Mouse (Mus musculus) thymus, postnatal 36 days (tissue): ENCODE measurements around the gene Tekt3.

Experiments
- DNase-seq, 2 experiments: peaks; one replicate each; pipeline ENCODE4 v3.0.0; 2022; ENCODE audit warnings: mixed read lengths in 2 of 2

Gene Tekt3

DNA sequence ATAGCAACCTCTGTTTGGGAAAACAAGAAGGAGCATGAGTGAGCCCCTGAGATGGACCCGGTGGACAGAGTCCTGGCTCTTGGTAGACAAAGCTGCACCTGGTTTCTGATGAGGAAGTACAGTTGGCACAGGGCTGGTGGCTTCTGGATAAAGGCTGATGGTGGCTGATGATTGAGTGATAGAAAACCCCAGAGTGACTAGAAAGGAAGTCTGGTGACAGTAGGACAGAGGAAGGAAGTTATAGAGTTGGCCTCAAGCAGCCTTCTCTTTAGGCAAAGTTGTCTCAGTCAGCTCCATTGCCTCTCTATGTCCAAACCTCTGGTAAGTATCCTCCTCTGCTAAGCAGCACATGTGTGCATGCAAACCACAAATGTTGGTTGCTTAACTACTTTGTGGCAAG, 1.5 kb upstream of the Tekt3 start:
- no peak for DNase-seq

DNA sequence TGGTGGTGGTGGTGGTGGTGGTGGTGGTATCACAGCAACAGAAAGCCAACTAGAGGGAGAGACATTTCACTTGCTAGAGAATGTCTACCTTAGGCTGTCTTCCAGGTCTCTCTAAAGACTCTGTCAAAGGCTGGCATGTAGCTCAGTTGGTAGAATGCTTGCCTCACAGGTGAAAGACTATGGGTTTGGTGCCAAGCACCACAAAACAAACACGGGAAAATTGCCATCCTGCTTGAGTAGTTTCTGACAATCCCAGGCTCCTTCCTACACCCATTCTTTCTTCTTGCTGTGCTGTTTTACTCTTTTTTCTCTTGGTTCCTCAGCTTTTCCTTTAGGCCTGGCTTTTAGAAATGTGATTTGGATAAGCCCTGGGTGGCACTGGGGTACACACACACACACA, 5.1 kb downstream of the Tekt3 start:
- no peak for DNase-seq

DNA sequence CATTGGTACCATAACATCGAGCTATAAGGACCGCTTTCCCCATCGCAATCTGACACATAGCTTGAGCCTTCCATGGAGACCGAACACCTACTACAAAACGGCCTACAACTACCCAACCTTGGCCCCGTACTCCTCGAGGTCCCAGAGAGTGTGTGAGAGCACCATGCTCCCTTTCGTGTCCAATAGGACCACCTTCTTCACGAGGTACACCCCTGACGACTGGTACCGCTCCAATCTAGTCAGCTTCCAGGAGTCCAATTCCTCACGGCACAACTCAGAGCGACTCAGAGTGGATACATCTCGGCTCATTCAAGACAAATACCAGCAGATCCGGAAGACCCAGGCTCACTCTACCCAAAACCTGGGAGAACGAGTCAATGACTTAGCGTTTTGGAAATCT, 8.6 kb downstream of the Tekt3 start:
- no peak for DNase-seq

DNA sequence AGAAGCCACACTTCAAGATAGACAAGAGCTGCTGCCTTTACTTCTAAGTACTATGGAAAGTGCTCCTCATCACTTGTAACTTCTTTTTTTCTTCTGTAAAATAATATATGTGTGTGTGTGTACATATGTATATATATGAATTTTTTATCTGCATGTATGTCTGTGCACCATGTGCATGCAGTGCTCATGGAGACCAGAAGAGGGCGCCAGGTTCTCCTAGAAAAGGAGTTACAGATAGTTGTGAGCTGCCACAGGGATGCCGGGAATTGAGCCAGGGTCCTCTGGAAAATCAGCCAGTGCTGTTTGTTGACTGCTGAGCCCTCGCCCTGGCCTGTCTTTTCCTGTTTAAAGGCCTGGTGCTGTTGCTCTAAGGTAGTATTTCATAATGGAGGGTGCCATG, 23.1 kb downstream of the Tekt3 start:
- DNase-seq, result no peak

DNA sequence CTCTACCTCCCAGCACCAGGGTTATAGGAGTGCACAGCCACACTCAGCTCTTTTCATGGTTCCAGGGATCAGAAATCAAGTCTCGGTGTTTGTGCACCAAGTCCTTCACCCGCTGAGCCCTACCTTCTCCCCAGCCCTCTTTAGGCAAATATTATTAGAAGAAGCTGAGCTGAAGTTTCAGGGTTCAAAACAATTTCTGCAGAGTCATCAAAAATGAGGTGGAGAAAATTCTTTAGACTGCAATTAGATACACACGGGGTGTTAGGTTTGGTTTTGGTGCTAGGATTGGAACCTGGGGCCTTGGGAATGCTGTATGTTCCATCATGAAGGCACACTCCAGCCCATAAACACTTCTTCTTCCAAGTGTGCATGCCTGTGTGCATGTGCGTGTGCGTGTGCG, 27.2 kb downstream of the Tekt3 start:
- DNase-seq, result no peak

DNA sequence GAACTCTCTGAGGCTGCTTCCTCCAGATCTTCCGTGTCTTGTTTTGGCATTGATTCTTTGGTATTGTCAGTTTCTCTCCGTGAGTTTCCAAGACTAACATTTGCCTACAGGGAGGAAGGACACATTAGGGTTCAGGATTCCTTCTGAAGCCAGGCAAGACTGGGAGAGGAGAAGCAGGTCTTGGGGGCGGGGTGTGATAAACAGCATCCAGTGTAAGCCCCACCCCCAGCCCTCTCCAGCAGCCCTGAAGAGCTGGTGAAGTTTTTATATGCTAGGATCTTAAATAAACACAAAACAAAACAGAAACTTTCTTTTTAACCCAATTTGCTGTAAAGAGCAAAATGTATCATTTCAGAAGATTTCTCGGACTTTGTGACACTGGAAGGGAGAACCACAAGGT, 28.8 kb downstream of the Tekt3 start:
- DNase-seq, result no peak

DNA sequence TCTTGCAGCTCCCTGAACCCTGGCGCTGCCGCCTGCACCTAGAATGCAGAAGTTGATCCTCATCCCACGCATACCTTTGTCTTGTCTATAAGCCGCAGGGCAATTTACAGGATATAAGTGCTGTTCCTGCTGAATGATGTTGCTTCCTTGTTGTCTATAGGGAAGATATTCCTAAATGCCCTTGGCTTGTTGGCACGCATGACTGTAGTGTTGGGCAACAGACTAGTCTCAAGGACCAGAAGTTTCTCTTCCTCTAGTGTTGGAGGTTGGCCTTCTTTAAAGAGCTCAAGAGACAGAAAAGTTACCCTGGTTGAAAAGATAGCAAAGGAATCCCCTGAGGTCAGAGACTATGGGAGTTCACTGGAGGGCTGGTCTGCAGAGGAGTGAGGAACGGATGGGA, 29.5 kb downstream of the Tekt3 start:
- no peak for DNase-seq

DNA sequence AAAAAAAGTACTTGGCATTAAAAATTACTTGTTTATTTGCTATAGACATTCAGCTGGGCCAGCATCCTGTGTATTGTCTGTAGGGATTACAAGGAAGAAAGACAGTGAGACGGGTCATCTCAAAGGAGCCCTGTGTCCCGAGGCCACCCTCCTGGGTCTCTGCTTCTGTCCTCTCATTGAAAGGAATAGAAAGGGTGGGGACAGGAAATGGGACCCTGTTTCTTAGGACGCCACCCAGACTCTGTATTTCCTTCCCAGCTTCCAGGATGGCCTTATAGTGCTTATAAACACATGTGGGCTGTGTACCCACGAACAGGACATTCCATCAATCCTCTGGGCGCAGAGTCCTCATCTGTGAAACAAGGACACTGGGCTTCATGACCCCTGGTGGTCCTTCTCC, 30.8 kb downstream of the Tekt3 start:
- no peak for DNase-seq

DNA sequence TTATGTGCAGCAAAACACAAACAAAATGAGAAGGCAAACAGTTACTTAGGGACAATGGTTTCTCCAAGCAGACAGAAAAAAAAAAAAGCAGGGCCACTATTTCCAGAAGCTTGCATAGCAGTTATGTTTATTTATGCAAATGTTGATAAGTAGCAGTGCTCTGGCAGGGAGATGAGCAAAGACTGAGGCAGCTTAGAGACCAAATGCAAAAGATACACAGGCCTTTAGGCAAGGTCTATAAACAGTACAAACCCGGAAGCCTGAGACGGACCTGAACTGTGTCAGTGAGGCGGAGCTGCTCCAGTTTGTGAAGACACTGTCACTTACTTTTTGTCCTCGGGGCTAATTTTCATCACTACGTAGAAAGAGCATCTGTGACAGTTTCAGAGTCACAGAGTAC, 32.1 kb downstream of the Tekt3 start:
- no peak for DNase-seq

DNA sequence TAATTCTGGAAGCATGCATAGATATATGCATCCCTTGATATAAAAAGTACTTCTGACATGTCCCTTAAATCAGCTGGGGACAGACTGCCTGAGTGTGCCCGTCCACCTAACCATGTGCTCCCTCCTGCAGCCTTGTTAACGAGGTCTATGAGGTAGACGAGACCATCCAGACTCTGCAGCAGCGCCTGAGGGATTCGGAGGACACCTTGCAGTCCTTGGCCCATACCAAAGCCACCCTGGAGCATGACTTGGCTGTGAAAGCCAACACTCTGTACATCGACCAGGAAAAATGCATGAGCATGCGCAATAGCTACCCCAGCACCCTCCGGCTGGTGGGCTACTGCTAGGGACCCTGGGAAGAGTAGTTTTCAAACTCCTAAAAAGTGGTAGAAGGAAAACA, 33.0 kb downstream of the Tekt3 start:
- DNase-seq, result no peak

DNA sequence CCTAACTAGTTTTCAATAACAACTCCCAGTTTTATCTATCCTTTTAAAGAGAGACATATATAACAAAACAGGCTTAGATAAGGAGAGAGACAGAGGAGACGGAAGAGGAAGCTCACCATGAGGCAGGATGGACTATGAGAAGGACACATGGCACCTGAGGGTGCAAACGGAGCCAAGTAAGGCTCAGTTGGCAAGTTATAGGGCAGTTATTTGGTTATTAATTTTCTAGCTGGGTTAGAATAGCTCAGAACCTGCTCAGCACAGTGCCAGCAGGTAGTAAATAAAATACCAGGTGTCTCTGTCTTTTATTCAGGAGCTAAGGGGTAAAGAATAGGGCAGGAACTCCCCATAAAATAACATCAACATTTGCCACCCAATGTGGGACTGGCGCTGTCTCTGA, 36.6 kb downstream of the Tekt3 start:
- DNase-seq, result no peak

DNA sequence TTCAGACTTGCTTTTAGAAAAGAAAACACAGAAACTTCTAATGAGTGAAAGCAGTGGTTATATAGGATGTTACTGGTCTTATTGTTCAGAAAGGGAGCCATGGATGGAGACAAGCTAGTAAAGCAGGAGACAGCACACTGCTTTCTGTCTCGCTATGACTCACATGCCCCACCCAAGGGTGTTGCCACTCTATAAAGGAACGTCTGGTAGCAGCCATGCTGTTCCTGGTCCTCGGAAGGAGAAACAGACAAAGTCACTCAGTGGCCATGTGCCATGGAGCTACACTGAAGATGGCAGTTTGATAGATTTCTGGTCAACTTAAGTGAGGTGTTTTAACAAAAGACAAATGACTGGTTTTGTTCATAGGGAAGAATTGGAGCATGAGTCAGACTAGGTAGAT, 37.9 kb downstream of the Tekt3 start:
- no peak for DNase-seq

DNA sequence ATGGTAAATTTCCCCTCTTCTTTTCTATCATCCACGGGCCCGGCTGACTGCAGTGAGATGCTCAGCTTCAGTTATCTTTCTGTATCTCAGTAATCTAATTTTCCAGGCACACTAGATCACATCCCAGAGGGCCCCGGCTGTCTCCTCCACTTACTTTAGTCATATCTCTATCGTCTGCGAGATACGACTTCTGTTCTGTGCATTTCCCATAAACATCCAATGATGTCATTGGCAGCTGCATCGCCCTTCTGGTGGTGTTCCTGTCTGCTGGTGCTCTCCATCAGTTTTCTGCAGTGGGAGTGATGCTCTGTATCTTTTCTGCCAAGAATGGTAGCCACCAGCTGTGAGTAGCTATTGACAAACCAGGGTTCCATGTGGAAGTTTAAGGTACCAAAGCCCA, 41.8 kb downstream of the Tekt3 start:
- no peak for DNase-seq

DNA sequence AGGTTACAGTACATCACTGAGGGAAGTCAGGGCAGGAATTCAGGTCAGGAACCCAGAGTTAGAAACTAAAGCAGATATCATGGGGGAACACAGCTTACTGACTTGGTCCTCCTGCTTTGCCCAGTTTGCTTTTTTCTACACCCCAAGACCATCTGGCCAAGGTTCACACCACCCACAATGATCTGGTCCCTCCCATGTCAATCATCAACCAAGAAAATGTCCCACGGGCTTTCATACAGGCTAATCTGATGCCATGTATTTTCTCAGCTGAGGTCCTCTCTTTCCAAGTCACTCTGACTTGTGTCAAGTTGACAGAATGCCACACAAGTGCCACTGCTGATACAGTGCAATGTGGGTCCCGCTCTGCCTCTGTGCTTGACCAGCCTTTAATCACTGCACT, 42.6 kb downstream of the Tekt3 start:
- DNase-seq, result no peak

DNA sequence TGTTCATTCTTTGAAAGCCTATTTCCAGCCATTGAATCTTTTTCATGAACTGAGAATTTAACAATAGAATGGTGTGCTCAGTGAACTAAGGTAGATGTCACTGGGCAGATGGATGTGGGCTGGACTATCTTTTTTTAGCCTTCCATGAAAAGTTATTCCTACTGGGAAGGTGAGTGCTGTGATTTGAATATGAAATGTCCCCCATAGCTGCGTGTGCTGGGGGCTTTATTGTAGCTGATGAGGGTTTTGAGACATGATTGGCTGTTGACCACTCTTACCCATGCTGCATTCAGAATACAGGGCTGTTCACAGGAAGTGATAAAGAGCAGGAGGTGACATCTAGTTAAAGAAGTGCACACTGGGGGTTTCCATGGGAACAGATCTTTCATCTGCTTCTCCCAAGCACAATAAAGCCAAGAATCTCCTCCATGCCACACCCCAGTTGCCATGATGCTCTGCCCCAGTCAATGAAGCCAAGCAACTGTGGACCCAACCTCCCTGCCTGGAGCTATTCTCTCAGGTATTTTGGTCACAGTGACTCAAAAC, 47.8 kb downstream of the Tekt3 start:
- no peak for DNase-seq

DNA sequence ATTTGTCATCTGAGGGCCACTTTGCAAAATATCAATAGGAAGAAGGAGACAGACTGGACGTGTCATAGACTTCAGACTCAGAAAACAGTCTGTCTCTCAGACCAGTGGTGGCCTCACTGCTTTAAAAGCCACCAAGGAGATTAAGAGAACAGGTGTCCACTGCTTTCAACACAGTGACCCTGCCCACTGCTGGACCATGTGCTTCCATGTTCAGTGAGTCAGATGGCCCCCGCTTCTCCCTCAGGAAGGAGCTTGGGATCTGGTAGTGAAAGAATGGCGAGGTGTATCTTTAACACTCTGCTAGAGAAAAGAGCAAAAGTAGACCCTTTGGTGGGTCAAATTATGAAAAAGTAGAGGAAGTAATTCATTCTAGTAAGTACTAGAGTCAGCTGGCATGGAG, 48.9 kb downstream of the Tekt3 start:
- no peak for DNase-seq

DNA sequence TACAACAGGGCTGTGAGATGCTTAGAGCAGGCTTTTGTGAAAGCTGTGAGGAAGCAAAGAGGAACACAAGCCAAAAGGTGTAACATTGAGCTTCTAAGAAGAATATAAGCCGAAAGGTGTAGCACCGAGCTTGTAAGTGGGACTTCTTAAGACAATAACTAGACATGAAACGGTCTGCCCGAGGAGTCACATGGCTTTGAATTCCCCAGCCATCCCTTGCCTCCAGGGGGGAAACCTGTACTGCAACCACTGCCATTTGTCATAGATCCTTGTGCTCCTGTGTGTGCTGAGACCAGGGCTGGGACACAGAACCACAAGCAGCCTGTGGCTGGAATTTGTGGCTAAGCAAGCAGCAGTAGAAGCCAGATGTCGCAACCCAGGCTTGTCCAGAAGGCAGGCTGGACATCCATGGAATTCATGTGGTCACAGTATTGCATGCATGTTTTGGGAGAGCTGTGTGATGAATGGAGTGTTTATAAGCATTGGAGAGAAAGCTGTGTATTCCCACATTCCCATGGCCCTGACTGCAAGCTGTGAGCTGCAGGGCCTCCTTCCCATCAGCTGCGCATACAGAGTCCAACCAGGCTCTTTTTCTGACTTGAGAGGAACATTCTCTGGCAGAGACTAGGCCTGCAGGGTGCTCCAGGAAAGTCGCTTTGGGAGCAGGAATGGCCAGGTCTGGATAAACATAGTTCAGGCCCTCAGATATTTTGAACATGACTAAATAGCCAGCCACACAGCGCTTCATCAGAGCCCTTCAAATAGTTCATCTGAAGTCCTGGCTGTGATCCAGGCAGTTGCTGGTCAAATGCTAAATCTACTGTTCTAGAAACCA, 53.6 kb downstream of the Tekt3 start:
- no peak for DNase-seq

DNA sequence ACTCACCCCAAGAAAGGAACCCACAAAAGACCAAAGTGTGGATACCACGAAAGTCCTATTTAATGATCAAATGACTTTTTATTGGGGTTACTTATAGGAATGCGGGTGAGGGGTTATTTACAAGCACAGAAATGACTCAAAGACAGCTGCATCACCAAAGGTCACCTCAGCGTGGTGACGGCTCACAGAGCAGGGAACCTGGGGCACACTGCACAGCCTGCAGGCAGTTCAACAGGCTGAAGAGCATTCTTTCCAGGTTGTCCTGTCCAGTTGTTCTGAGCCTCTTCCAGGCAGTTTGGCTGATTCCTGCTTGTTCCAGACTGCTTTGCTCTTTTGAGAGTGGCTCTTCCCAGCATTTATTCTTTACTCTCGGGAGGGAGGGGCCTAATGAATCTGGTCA, 55.2 kb downstream of the Tekt3 start:
- DNase-seq, result no peak

DNA sequence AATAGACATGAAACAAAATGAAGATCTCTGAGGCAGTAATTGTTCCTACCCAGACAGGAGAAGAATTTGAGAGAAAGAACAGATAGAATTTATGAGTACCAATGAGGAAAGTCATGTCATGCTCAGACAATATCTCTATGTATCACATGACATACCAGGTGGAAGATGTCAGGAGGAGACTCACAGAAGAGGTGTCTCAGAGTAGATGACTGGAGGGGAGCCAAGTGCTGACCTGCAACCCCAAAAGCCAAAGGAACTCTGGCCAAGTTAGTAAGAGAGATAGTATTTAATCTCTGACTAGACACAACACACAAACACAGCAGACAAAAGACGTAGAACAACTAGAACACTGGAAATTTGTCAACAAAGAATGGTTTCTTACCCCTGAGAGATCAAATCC, 55.8 kb downstream of the Tekt3 start:
- no peak for DNase-seq

DNA sequence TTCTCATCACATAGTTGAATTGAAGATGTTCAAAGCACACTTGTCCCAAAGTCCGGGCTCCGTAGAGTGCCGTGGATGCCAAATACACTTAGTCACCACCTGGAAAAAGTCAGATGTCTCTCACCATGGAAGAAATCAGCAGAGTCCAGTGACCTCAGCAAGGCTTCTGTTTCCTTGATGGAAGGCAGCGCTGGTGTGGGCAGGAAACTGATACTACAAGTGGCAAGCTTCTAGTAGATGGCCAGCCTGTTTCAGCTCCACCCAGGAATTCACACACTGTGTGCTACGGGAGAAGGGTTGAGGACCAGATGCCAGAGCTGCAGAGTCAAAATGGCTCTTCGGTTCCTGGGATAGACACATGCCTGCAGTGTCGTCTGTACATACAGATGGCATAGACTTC, 58.3 kb downstream of the Tekt3 start:
- DNase-seq, result no peak

DNA sequence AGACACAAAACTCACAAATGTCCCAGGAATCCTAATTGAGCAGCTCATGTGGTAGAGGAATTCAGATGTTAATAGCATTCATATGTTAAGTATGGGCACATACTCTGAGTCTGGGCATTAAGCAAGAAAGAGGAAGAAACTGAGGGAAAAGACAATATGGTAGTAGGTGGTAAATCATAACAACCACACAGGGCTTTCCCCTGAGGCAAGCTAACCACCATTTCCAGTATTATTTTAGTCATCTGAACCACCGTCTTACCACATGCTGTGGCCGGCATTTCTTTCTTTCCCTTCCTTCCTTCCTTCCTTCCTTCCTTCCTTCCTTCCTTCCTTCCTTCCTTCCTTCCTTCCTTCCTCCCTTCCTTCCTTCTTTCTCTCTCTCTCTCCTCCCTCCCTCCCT, 60.8 kb downstream of the Tekt3 start:
- no peak for DNase-seq

DNA sequence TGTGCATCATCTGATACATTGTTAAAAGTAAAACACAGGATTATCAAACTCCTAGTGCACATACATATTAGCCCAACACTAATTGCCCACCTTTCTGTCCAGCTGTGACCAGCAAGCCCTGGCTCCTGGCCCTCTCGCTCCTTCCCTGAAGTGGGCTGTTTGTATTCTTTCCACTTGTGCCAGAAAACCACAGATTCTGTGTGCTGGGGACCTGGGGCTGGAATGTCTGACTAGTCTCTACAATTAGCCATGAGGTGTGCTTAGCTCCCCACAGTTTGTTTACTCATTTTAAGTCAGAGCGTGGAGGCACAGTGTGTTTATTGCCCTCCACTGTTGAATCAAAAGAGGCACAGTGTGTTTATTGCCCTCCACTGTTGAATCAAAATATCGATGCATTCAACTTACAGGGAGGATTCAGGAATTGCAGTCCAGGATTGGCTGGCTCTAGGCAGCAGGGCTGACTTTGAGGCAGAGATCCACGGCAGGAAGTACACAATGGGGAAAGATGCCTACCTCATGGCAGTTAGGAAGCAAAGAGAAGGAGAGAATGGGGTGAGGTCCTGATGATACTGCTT, 61.4 kb downstream of the Tekt3 start:
- no peak for DNase-seq

DNA sequence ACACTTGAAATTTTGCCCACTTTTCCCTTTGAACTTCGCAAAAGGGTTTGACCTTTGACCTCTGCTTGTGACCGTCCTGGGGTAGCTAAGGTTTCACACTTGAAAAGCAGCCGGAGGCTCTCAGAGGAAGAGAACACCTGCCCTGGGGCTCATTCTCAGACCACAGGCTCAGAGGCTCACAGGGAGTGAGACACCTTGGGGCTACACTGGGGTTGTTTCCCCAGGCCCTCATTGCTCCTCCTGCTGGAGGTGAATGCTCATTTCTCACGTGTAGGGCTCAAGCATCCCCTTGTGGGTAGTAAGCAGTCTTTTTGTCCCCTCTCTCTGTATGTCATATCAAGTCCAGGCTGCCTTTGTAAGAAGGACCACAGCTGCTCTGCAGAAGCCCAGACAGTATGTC, 62.9 kb downstream of the Tekt3 start:
- no peak for DNase-seq

DNA sequence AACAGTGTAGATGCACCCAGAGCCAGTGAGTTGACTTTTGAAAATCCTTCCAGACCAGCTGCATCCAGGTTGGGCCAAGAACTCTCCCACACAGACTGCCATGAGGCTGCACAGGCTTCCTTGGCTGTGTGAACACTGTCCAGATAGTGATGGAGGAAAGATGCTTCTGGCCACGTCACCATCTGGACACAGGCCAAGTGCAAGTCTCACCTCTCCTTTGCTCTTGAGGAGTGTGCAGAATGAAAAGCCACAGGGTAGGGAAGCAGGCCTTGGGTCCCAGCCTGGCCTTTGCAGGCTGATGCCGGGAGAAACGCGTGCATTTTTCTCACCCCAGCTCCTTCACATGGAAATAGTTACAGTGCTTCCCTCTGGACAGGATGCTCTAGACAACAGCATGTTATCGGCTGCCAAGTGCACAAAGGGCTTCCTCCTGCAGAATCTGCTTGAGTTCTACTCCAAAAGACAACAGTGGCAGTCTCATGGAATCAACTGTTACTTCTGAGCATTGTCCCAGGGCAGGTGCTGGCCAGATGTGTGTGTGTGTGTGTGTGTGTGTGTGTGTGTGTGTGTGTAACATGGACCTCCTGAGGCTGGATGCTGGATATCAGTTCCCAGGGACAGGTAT, 64.5 kb downstream of the Tekt3 start:
- no peak for DNase-seq
